Mouse (Mus musculus) kidney, adult 2 months (tissue): ENCODE data around the gene Rnf186.

ENCODE experiments used
- CTCF ChIP-seq: fragments of 200-500 bp; conservative IDR thresholded peaks from 2 replicates; pipeline ENCODE4 v1.5.1; 2011; ENCODE audit warnings: low read depth, mild to moderate bottlenecking, control low read depth, low read length, moderate library complexity, mixed read lengths; ENCODE audit not compliant: insufficient read depth, insufficient read length
- POLR2A ChIP-seq: fragments of 200-500 bp; IDR thresholded peaks from one replicate; pipeline ENCODE4 v1.6.1; 2011; ENCODE audit warnings: low read depth, low read length, control low read depth

GRCm38 (mm10) chr4:138943730-138944129 lies 23.2 kb upstream of the Rnf186 start:
- TF ChIP-seq CTCF (peak; percentile 73), POLR2A (no peak)
